Mouse (Mus musculus) T-helper 2 cell (primary cell): ENCODE measurements around the gene Vmn1r170.
"Not testable (repeated sequence)": the region's sequence is repeated elsewhere in the genome, so short reads cannot be mapped to it uniquely, and the experiment has no call there.

ENCODE experiments used
- in situ Hi-C: fragments of 300-600 bp; cut with MboI, MseI; formaldehyde crosslinking; loops from one replicate; pipeline ENCODE4 v1.15.1; 2025; ENCODE audit warnings: high pct_unique_total_duplicates

Gene Vmn1r170

DNA sequence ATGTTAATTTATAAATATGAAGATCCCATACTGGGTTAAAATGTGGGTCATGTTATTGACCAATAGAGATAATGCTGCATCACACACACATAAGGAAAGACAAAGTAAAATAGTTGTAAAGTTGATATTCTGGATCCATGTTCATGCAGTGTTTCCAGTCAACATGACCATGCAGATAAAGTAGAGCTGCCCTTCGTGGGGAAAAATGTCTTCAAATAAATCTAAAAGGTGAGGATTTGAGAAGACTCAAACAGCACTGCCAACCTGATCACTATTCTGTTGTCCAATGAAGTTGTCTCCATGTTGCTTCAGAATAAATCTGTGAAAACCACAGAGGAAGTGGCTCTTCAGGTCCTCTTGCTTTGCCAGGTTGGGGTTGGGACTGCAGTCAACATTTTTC lies at the start of gene Vmn1r170:
Vmn1r170 (plus strand) TSS at position 301 of the 400 bp plus-strand sequence.
- in situ Hi-C loops = not testable (repeated sequence)

DNA sequence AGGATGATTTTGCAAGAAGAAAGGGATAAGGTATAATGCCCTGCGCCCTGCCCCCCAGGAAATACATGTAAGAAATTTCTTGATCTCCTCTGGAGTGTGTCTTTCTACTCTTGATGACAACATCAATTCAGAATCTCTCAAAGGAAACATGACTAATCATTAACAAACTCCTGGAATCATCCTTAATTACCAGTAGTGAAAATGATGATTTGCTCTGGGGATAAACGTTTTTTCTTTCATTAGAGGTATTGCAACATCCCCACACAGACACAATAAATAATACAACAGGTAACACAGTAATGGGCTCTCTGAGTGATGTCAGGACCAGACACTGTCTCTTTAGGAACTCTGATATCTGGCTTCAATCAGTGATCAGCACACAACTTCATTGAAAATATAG lies 30.7 kb upstream of the Vmn1r170 start, which contains the start of gene Vmn1r169:
Vmn1r169 (plus strand) TSS at position 301 of the 400 bp plus-strand sequence.
- in situ Hi-C loops = not testable (repeated sequence)

DNA sequence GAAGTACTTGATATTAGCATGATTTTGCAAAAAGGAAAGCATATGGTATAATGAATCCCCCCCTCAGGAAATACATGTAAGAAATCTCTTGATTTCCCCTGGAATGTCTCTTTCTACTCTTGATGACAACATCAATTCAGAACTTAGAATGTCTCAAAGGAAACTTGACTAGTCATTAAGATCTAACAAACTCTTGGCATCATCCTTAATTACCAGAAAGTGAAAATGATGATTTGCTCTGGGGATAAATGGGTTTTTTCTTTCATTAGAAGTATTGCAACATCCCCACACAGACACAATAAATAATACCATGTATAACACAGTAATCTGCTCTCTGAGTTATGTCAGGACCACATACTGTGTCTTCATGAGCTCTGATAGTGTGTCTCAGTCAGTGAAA lies 24.4 kb downstream of the Vmn1r170 start, which contains the start of gene Vmn1r171:
Vmn1r171 (plus strand) TSS at position 301 of the 400 bp plus-strand sequence.
- in situ Hi-C loops = no loop called here
